In the genomic region with DNA sequence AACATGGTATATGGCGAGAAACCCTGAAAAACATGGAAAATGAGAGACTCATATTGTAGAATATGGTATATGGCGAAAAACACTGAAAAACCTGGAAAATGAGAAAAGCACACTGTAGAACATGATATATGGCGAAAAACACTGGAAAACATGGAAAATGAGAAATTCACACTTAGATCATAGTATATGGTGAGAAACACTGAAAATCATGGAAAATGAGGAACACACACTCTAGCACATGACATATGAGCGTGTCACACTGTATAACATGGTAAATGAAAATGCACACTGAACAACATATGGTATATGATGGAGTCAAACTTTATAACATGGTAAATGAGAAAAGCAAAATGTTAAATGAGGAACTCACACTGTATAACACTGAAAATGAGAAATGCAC, we compare ENCODE assay signal across 13 mouse cellular contexts.
"Had no signal": no experiment of that assay in that cellular context is flagged by ENCODE, and none has a peak within 500 bp of the region (broad histone marks: within the 10 kb centered on the region; RNA-seq: fewer than 3 reads in every experiment).

No protein-coding gene starts in this region.

- DNase-seq: heart, postnatal 10 days; heart, postnatal 14 days; heart, postnatal 36 days; heart, postnatal 4 days; kidney, adult 11 months; kidney, adult 18-20 months; kidney, adult 2 months; kidney, adult 8-10 months; kidney, postnatal 10 days; kidney, postnatal 25 days; kidney, postnatal 36 days; layer of hippocampus, adult 9-11 months; layer of hippocampus, postnatal 36 days had no signal
